Mouse (Mus musculus): ENCODE measurements around the gene Ggnbp2. TPM values are rescaled to one million over a fixed set of nuclear protein-coding genes. Genes with fewer than 3 reads are reported as not detected.

Ggnbp2 gene
- total RNA-seq, 4 experiments from 2014 or later = 46.1 to 53.6 (median 50.1) TPM

GRCm38 (mm10) chr11:84826185-84826584, 44.4 kb downstream of the Ggnbp2 start:
- peak; percentile 65 for DNase-seq (ENCODE audit: low spot score)

DNA sequence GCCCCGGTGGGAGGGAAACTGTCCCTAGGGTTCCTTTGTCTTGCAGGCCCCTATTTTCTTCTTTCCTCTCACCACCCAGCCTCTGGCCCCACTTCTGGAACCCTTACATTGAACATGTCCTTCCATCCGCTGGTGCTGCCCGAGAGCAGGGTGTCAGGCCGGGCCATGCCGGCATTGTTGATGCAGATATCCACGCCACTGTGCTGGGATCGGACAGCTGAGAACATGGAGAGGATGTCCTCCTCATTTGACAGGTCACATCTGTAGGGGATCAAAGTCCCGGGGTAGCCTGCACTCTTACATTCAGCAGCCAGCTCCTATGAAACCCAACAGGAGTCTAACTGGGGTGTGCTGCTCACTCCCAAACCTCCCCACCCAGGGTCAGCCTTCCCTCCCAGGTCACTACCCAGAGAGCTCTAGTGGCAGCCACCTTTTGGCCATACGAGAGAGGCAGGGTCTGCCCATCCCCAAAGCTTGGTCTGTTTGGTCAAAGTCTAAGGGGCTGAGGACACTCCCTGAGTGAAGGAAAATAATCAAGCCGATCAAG, 45.3 kb downstream of the Ggnbp2 start:
- DNase-seq (ENCODE audit: low spot score) = no peak

- DNase-seq (ENCODE audit: low spot score) = peak; percentile 49
Measured at GRCm38 (mm10) chr11:84823484-84823897, 47.1 kb downstream of the Ggnbp2 start.

- no peak for DNase-seq (ENCODE audit: low spot score)
Measured at GRCm38 (mm10) chr11:84822487-84822886, 48.1 kb downstream of the Ggnbp2 start.

DNA sequence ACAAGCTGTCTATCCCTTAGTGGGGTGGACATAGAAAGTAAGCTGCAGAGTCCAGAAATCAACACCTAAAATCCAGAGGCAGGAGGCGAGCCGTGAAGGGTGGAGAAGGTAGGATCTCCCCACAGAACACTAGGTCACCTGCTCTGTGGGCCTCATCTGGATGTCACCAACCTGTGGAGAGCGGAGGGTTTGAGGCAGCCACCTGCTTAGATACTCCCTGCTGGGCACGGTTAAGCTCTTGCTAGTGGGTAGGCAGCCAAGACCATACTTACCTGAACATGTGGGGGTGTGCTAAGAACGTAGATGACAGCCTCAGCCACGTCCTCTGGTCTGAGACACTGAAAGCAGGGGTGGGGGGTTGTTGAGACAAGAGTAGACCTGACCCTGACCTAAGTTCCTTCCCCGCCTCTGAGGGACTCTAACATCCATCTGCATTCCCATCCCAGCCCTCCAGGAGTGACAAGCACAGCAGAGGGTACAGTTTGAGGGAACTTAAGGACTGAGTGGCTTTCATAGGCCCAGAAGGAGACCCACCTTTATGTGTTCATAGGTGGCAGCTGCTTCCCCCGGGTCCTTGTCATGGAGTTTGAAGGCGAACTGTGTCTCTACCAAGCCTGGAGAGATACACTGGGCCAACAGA, 49.4 kb downstream of the Ggnbp2 start:
- DNase-seq (ENCODE audit: low spot score) = no peak

GRCm38 (mm10) chr11:84818961-84819692, 51.5 kb downstream of the Ggnbp2 start, which contains the start of gene Mrm1:
Gene Mrm1, minus strand, starts transcription at chr11:84819515.
- DNase-seq (ENCODE audit: low spot score) = peak; percentile 96

DNA sequence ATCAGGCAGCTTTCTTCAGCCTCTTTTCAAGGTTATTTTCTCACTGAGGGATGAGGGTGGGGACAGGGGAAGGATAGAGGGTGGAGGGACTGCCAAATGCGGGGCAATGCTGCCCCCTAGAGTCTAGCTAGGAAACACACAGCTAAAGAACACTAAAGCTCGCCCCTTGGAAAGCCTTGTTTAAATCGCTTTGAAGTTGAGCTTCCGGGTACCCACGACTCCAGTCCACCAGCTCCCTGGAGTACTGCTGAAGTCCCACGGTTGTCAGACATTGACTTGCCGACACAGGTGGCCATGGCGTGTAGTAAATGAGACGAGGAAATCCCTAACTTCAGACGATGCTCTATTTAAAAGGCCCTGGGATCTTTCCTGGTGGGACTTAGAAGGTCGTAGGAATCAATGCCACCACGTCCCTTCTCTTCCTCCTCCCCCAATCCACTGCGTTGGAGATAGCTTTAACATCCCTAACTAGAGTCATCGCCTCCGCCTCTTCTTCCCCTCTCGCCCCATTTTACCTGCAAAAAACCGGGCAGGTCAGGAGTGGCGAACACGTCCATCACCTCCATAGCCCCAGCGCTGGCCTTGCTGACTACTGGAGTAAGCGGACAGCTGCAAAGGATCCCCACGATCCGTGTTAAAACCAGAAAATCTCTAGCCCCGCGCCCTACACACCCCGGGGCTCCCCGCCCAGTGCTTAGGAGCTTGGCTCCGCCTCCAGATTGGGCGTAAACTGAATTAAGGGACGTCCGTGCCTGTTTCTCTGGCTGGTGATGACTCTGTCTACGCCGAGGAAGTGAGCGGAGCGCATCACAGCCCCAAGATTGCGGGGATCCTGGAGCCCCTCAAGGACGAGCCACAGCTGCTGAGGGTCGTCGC, 52.3 kb downstream of the Ggnbp2 start:
- DNase-seq (ENCODE audit: low spot score) = peak; percentile 86

GRCm38 (mm10) chr11:84817362-84817761, 53.3 kb downstream of the Ggnbp2 start:
- no peak for DNase-seq (ENCODE audit: low spot score)

- peak; percentile 51 for DNase-seq (ENCODE audit: low spot score)
Measured at GRCm38 (mm10) chr11:84813724-84814510, 56.7 kb downstream of the Ggnbp2 start.

DNA sequence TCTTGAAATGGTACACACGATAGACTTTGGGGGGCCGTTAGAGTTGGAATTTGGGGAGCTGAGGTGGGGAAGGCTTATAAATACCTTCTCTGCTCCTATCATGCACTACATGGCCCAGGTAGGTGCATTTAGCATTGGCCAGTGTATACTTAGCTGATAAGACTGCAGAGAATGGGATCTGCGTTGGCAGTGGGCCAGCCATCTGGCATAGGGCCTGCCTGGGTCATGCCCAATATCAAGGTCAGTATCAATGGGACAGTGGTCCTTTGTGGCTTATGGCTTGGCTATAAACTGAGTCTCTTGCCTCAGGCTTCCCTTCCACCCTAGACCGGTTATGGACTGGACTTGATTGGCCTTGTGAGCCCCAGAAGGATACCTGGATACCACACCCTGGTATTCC, 66.2 kb downstream of the Ggnbp2 start:
- DNase-seq (ENCODE audit: low spot score) = no peak

- DNase-seq (ENCODE audit: low spot score) = peak; percentile 54
Measured at GRCm38 (mm10) chr11:84797627-84798353, 72.8 kb downstream of the Ggnbp2 start.

- no peak for DNase-seq (ENCODE audit: low spot score)
Measured at GRCm38 (mm10) chr11:84797026-84797425, 73.6 kb downstream of the Ggnbp2 start.

GRCm38 (mm10) chr11:84794496-84795113, 76.0 kb downstream of the Ggnbp2 start:
- peak; percentile 28 for DNase-seq (ENCODE audit: low spot score)

GRCm38 (mm10) chr11:84793545-84793944, 77.1 kb downstream of the Ggnbp2 start:
- DNase-seq (ENCODE audit: low spot score) = no peak

GRCm38 (mm10) chr11:84790383-84790782, 80.2 kb downstream of the Ggnbp2 start:
- DNase-seq (ENCODE audit: low spot score) = no peak

Small RNAs within 50 kb of the gene (microRNA-seq; reads per million reads assigned to microRNA genes)
- not detected for gene Gm23564

Other genes starting within 250 kb of the Ggnbp2 start
- 10 to 100 TPM; 16.7 to 23.3 (median 21.1) TPM for gene Mrm1, start 51.3 kb downstream of the Ggnbp2 start, total RNA-seq (2022)
- 100 to 1,000 TPM; 104 to 123 (median 113) TPM for gene Dhrs11, start 41.8 kb downstream of the Ggnbp2 start, total RNA-seq (2022)
- gene Myo19, start 9.3 kb upstream of the Ggnbp2 start, total RNA-seq (2022) = 1 to 10 TPM; 4.4 to 6.2 (median 5.4) TPM
- 1 to 10 TPM; 5.8 to 6.7 (median 6.7) TPM for gene Pigw, start 9.5 kb upstream of the Ggnbp2 start, total RNA-seq (2022)
- gene Znhit3, start 45.5 kb upstream of the Ggnbp2 start, total RNA-seq (2022) = 10 to 100 TPM in 3 of 4 experiments, 1 to 10 TPM in 1; 9.6 to 12.6 (median 12.1) TPM
- gene Car4, start 87.0 kb upstream of the Ggnbp2 start, total RNA-seq (2022) = 10 to 100 TPM; 25.1 to 33.9 (median 27.0) TPM

Measured in heart, adult 8-10 months (tissue).